Mouse (Mus musculus) CH12.LX (cell line): ENCODE results near the gene Ccm2l. TPM values are rescaled to one million over a fixed set of nuclear protein-coding genes. Genes with fewer than 3 reads are reported as not detected.

Source experiments
- DNase-seq: peaks from one replicate; pipeline ENCODE4 v3.0.0-alpha.2; 2013; ENCODE audit errors: extremely low read depth
- H3K27ac ChIP-seq: 2 replicates; pipeline ENCODE4 v1.5.1; 2012; ENCODE audit warnings: low read depth, mild to moderate bottlenecking, control low read depth, moderate library complexity; ENCODE audit not compliant: insufficient read depth
- H3K27me3 ChIP-seq: replicated peaks from 2 replicates; pipeline ENCODE3; 2012; ENCODE audit warnings: inconsistent platforms
- H3K36me3 ChIP-seq, 2 experiments: replicated peaks in 1 of 2; 2 replicates each; pipeline versions ENCODE3 to v1.6.1; 2012; ENCODE audit warnings: inconsistent platforms in 1 of 2, low read length in 1 of 2, mild to moderate bottlenecking in 1 of 2, mixed read lengths in 1 of 2, moderate library complexity in 1 of 2; ENCODE audit not compliant: control insufficient read depth in 1 of 2, insufficient read depth in 1 of 2
- H3K4me1 ChIP-seq, 2 experiments: 2 replicates each; pipeline ENCODE4 v1.6.1; 2012; ENCODE audit warnings: inconsistent platforms in 1 of 2, moderate library complexity in 1 of 2; ENCODE audit not compliant: insufficient read depth in 2 of 2, control insufficient read depth in 1 of 2
- H3K4me2 ChIP-seq: 2 replicates; pipeline ENCODE4 v1.6.1; 2012; ENCODE audit warnings: low read depth, mild to moderate bottlenecking, control low read depth; ENCODE audit not compliant: poor library complexity, insufficient read depth, severe bottlenecking
- H3K4me3 ChIP-seq, 3 experiments: fragments of 150-350 bp in 1 of 3; sonication (generic) in 1 of 3; replicated peaks in 1 of 3; 2 replicates each; pipeline versions ENCODE3 to v1.5.1; 2011 to 2012; ENCODE audit warnings: low read depth in 2 of 3, low read length in 2 of 3, mild to moderate bottlenecking in 2 of 3, moderate library complexity in 2 of 3, control low read depth in 1 of 3, improper control_type of control experiment in 1 of 3, inconsistent platforms in 1 of 3, mixed read lengths in 1 of 3; ENCODE audit not compliant: poor library complexity in 1 of 3
- H3K79me2 ChIP-seq: replicated peaks from 2 replicates; pipeline ENCODE4 v1.6.1; 2012; ENCODE audit warnings: mild to moderate bottlenecking, moderate library complexity; ENCODE audit not compliant: control insufficient read depth, poor library complexity, insufficient read depth, severe bottlenecking; ENCODE audit errors: extremely low read depth
- H3K9ac ChIP-seq: 2 replicates; pipeline ENCODE4 v1.6.1; 2012; ENCODE audit warnings: low read depth, mild to moderate bottlenecking, control low read depth, moderate library complexity; ENCODE audit not compliant: insufficient read depth
- H3K9me3 ChIP-seq: replicated peaks from 2 replicates; pipeline ENCODE3; 2012; ENCODE audit warnings: low read length, inconsistent platforms, mixed read lengths
- CHD2 ChIP-seq: IDR thresholded peaks from 2 replicates; pipeline ENCODE4 v1.6.1; 2011; ENCODE audit warnings: low read length, improper control_type of control experiment
- CTCF ChIP-seq, 2 experiments: IDR thresholded peaks in 1 of 2; conservative IDR thresholded peaks in 1 of 2; 2 replicates each; pipeline ENCODE4 v1.5.1; 2011 to 2012; ENCODE audit warnings: low read depth in 2 of 2, low read length in 2 of 2, improper control_type of control experiment in 1 of 2, inconsistent platforms in 1 of 2, mild to moderate bottlenecking in 1 of 2, moderate library complexity in 1 of 2
- EP300 ChIP-seq: IDR thresholded peaks from 2 replicates; pipeline ENCODE4 v1.6.1; 2011; ENCODE audit warnings: low read length, improper control_type of control experiment
- HCFC1 ChIP-seq: IDR thresholded peaks from 2 replicates; pipeline ENCODE4 v1.6.1; 2012; ENCODE audit warnings: low read depth, mild to moderate bottlenecking, inconsistent platforms, low read length, improper control_type of control experiment
- IRF4 ChIP-seq: IDR thresholded peaks from 2 replicates; pipeline ENCODE4 v1.6.1; 2014; ENCODE audit warnings: low read depth, mild to moderate bottlenecking, inconsistent platforms, low read length, improper control_type of control experiment
- MAFK ChIP-seq: IDR thresholded peaks from 2 replicates; pipeline ENCODE4 v1.6.1; 2011; ENCODE audit warnings: low read length, improper control_type of control experiment; ENCODE audit not compliant: insufficient replicate concordance
- MAZ ChIP-seq: IDR thresholded peaks from 2 replicates; pipeline ENCODE4 v1.6.1; 2012; ENCODE audit warnings: low read depth, mild to moderate bottlenecking, inconsistent platforms, low read length, improper control_type of control experiment, moderate library complexity
- MEF2A ChIP-seq: IDR thresholded peaks from 2 replicates; pipeline ENCODE4 v1.6.1; 2014; ENCODE audit warnings: low read depth, mild to moderate bottlenecking, inconsistent platforms, low read length, improper control_type of control experiment, borderline replicate concordance
- NELFE ChIP-seq: IDR thresholded peaks from 2 replicates; pipeline ENCODE4 v1.6.1; 2011; ENCODE audit warnings: low read depth, low read length, improper control_type of control experiment
- RCOR1 ChIP-seq: conservative IDR thresholded peaks from 2 replicates; pipeline ENCODE4 v1.6.1; 2012; ENCODE audit warnings: low read depth, mild to moderate bottlenecking, inconsistent platforms, low read length, improper control_type of control experiment
- SIN3A ChIP-seq: IDR thresholded peaks from 2 replicates; pipeline ENCODE4 v1.6.1; 2012; ENCODE audit warnings: low read length, improper control_type of control experiment, inconsistent platforms
- SMC3 ChIP-seq: IDR thresholded peaks from 2 replicates; pipeline ENCODE4 v1.6.1; 2011; ENCODE audit warnings: low read depth, low read length, improper control_type of control experiment
- USF2 ChIP-seq: conservative IDR thresholded peaks from 2 replicates; pipeline ENCODE4 v1.6.1; 2011; ENCODE audit warnings: low read depth, low read length, improper control_type of control experiment
- ZC3H11A ChIP-seq: IDR thresholded peaks from 2 replicates; pipeline ENCODE4 v1.6.1; 2012; ENCODE audit warnings: low read depth, mild to moderate bottlenecking, inconsistent platforms, low read length, improper control_type of control experiment
- ZMIZ1 ChIP-seq: IDR thresholded peaks from 2 replicates; pipeline ENCODE4 v1.6.1; 2012; ENCODE audit warnings: low read depth, mild to moderate bottlenecking, inconsistent platforms, low read length, improper control_type of control experiment
- dilution Hi-C: fragments of 300-500 bp; cut with MboI; formaldehyde crosslinking; loops from 2 replicates; pipeline ENCODE4 v1.14.3; 2020; ENCODE audit warnings: low sequenced_read_pairs; ENCODE audit not compliant: extremely low pct_unique_long_range_greater_than_20kb, extremely low pct_ligation_motif_present
- in situ Hi-C: fragments of 300-500 bp; cut with MboI; formaldehyde crosslinking; loops from 3 replicates; pipeline ENCODE4 v1.14.3; 2019; ENCODE audit warnings: low sequenced_read_pairs, low pct_ligation_motif_present, low pct_unique_long_range_greater_than_20kb, mixed read lengths
- polyA plus RNA-seq: library from polyadenylated mRNA; unstranded; fragments of >175 nt; gene quantifications from 2 replicates; pipeline ENCODE4 v1.2.1, GENCODE M21; 2012; ENCODE audit warnings: low read depth; ENCODE audit not compliant: insufficient read length
- total RNA-seq, 2 experiments: library from RNA; depleted of rRNA; stranded (reverse); fragments of 300-350 nt in 1 of 2; fragments of >200 nt in 1 of 2; gene quantifications; 2 replicates each; pipeline ENCODE4 v1.2.3; 2012 to 2014

Ccm2l gene
- total and polyA plus RNA-seq, 3 experiments, result not detected

- Histone ChIP-seq H3K4me3 (no peak overlapping the region), H3K9ac (no peak overlapping the region), H3K79me2 (no peaks in the 10 kb centered on the region), H3K27ac (no peak overlapping the region), H3K4me1 (peaks cover 11 to 18% of the 10 kb centered on the region in 2 experiments; a peak in 2 of 4 replicates), H3K27me3 (peaks cover 65% of the 10 kb centered on the region), H3K9me3 (peaks cover 6% of the 10 kb centered on the region), H3K36me3 (no peaks in the 10 kb centered on the region), H3K4me2 (no peak overlapping the region)
- no peak for DNase-seq
- TF ChIP-seq NELFE, result no peak
- no peak for TF ChIP-seq HCFC1
- in situ Hi-C loops (no loop called here), dilution Hi-C loops (no loop called here)
These were observed 53.7 kb downstream of the Ccm2l start for GRCm38 (mm10) chr2:153119488-153119887.

GRCm38 (mm10) chr2:153120126-153120525 is 54.4 kb downstream of the Ccm2l start:
- Histone ChIP-seq H3K4me1 (peaks cover 11 to 18% of the 10 kb centered on the region in 2 experiments; a peak in 2 of 4 replicates), H3K4me3 (no peak overlapping the region), H3K27me3 (peaks cover 66% of the 10 kb centered on the region), H3K27ac (no peak overlapping the region), H3K4me2 (no peak overlapping the region), H3K9ac (no peak overlapping the region), H3K79me2 (no peaks in the 10 kb centered on the region), H3K9me3 (peaks cover 12% of the 10 kb centered on the region), H3K36me3 (no peaks in the 10 kb centered on the region)
- DNase-seq, result no peak
- in situ Hi-C loops (no loop called here), dilution Hi-C loops (no loop called here)
- TF ChIP-seq USF2 (no peak), ZMIZ1 (no peak), RCOR1 (no peak), MAFK (no peak), EP300 (no peak), ZC3H11A (no peak), MAZ (no peak), CTCF (conservative IDR thresholded peaks at IDR 0.05 in 1 of 2, IDR thresholded peaks at IDR 0.05 in 1 of 2; ENCODE audit: low read depth in 2 of 2, low read length in 2 of 2) (no peak), IRF4 (no peak), SIN3A (no peak), CHD2 (no peak), MEF2A (no peak), NELFE (no peak), SMC3 (no peak)
